Mouse (Mus musculus) forebrain, embryonic 11.5 days (tissue): ENCODE measurements around the gene Cpsf6. TPM values are rescaled to one million over a fixed set of nuclear protein-coding genes. Genes with fewer than 3 reads are reported as not detected.

ENCODE experiments used
- ATAC-seq: fragments of 200-750 bp; cut with Nextera tagmentation; replicated peaks from 2 replicates; pipeline ENCODE4 v1.8.0; 2017; ENCODE audit warnings: moderate TSS enrichment; ENCODE audit not compliant: low FRiP score
- DNase-seq: peaks from one replicate; pipeline ENCODE4 v3.0.0-alpha.2; 2017; ENCODE audit warnings: low spot score
- H3K27ac ChIP-seq: fragments of 300-500 bp; sonication (generic); 2 replicates; pipeline ENCODE4 v1.5.1; 2014; ENCODE audit warnings: low read depth, low read length
- H3K27me3 ChIP-seq: fragments of 300-500 bp; sonication (generic); 2 replicates; pipeline ENCODE4 v1.6.1; 2014; ENCODE audit warnings: mild to moderate bottlenecking, low read length, mixed read lengths; ENCODE audit not compliant: control insufficient read depth, insufficient read depth
- H3K36me3 ChIP-seq: fragments of 300-500 bp; sonication (generic); 2 replicates; pipeline ENCODE4 v1.6.1; 2014; ENCODE audit warnings: mild to moderate bottlenecking, low read length, moderate library complexity, mixed read lengths; ENCODE audit not compliant: control insufficient read depth, insufficient read depth
- H3K4me1 ChIP-seq: fragments of 300-500 bp; sonication (generic); replicated peaks from 2 replicates; pipeline ENCODE4 v1.6.1; 2014; ENCODE audit warnings: low read length, mixed read lengths; ENCODE audit not compliant: control insufficient read depth, insufficient read depth
- H3K4me2 ChIP-seq: fragments of 300-500 bp; sonication (generic); 2 replicates; pipeline ENCODE4 v1.6.1; 2014; ENCODE audit warnings: low read depth, mild to moderate bottlenecking, low read length, moderate library complexity, mixed read lengths; ENCODE audit not compliant: severe bottlenecking
- H3K4me3 ChIP-seq: fragments of 300-500 bp; sonication (generic); 2 replicates; pipeline ENCODE4 v1.5.1; 2014; ENCODE audit warnings: low read depth, low read length
- H3K9ac ChIP-seq: fragments of 300-500 bp; sonication (generic); 2 replicates; pipeline ENCODE4 v1.6.1; 2014; ENCODE audit warnings: low read length
- H3K9me3 ChIP-seq: fragments of 300-500 bp; sonication (generic); 2 replicates; pipeline ENCODE4 v1.6.1; 2016; ENCODE audit warnings: low read length, mixed read lengths; ENCODE audit not compliant: control insufficient read depth
- WGBS: fragments of 180-500 bp; shearing (Covaris S2); extraction: QIAGEN DNeasy Blood & Tissue Kit; methylation state at CpG from one replicate; pipeline ENCODE4 v1.1.7; 2014; 5-methylcytosine and 5-hydroxymethylcytosine counted together
- polyA plus RNA-seq: library from polyadenylated mRNA; unstranded; fragments of >200 nt; fragmentation: Nextera tagmentation; extraction: Ambion mirVana; gene quantifications from 2 replicates; pipeline ENCODE4 v1.2.1, GENCODE M21; 2014

Cpsf6 gene
- polyA plus RNA-seq, 1 experiment from 2014 or later = 282 TPM

- 93% methylated on average over 4 of the region's 4 CpGs for WGBS
- no peaks in the 10 kb centered on the region for H3K9me3 ChIP-seq
Measured at GRCm38 (mm10) chr10:117385431-117385830, 5.6 kb upstream of the Cpsf6 start.

GRCm38 (mm10) chr10:117385086-117385430 is 5.2 kb upstream of the Cpsf6 start:
- ATAC-seq (no peak), DNase-seq (no peak)
- no peaks in the 10 kb centered on the region for H3K4me1 ChIP-seq
- 84% methylated on average over 2 of the region's 2 CpGs for WGBS
- H3K27me3 ChIP-seq = no peaks in the 10 kb centered on the region
- H3K4me2 ChIP-seq = no peak overlapping the region
- H3K4me3 ChIP-seq = no peak overlapping the region
- no peaks in the 10 kb centered on the region for H3K9me3 ChIP-seq
- no peaks in the 10 kb centered on the region for H3K36me3 ChIP-seq
- no peak overlapping the region for H3K27ac ChIP-seq
- no peak overlapping the region for H3K9ac ChIP-seq

More at GRCm38 (mm10) chr10:117385431-117385830, 5.6 kb upstream of the Cpsf6 start:
- H3K9ac ChIP-seq = no peak overlapping the region
- no peaks in the 10 kb centered on the region for H3K27me3 ChIP-seq
- H3K36me3 ChIP-seq = no peaks in the 10 kb centered on the region
- no peaks in the 10 kb centered on the region for H3K4me1 ChIP-seq
- ATAC-seq (no peak), DNase-seq (no peak)
- no peak overlapping the region for H3K4me2 ChIP-seq
- no peak overlapping the region for H3K4me3 ChIP-seq
- no peak overlapping the region for H3K27ac ChIP-seq

- no peak overlapping the region for H3K27ac ChIP-seq
- WGBS = 87% methylated on average over 4 of the region's 4 CpGs
- H3K9me3 ChIP-seq = no peaks in the 10 kb centered on the region
- ATAC-seq (no peak), DNase-seq (no peak)
- H3K9ac ChIP-seq = no peak overlapping the region
- H3K4me3 ChIP-seq = no peak overlapping the region
- no peak overlapping the region for H3K4me2 ChIP-seq
- H3K36me3 ChIP-seq = no peaks in the 10 kb centered on the region
- no peaks in the 10 kb centered on the region for H3K4me1 ChIP-seq
- no peaks in the 10 kb centered on the region for H3K27me3 ChIP-seq
Measured at GRCm38 (mm10) chr10:117384386-117385085, 4.7 kb upstream of the Cpsf6 start.

GRCm38 (mm10) chr10:117383941-117384340 is 4.1 kb upstream of the Cpsf6 start:
- Histone ChIP-seq H3K4me3 (no peak overlapping the region), H3K4me1 (no peaks in the 10 kb centered on the region), H3K36me3 (no peaks in the 10 kb centered on the region), H3K27ac (no peak overlapping the region), H3K27me3 (no peaks in the 10 kb centered on the region), H3K9ac (no peak overlapping the region), H3K4me2 (no peak overlapping the region), H3K9me3 (no peaks in the 10 kb centered on the region)
- DNase-seq = no peak
- WGBS = 76% methylated on average over 6 of the region's 6 CpGs
- ATAC-seq = no peak

- no peaks in the 10 kb centered on the region for H3K27me3 ChIP-seq
- no peaks in the 10 kb centered on the region for H3K9me3 ChIP-seq
- DNase-seq = no peak
- H3K4me2 ChIP-seq = no peak overlapping the region
- ATAC-seq = no peak
- no peaks in the 10 kb centered on the region for H3K4me1 ChIP-seq
- H3K27ac ChIP-seq = no peak overlapping the region
- no peak overlapping the region for H3K4me3 ChIP-seq
- no peak overlapping the region for H3K9ac ChIP-seq
- 75% methylated on average over 8 of the region's 8 CpGs for WGBS
- H3K36me3 ChIP-seq = no peaks in the 10 kb centered on the region
Measured at GRCm38 (mm10) chr10:117382996-117383550, 3.3 kb upstream of the Cpsf6 start.

GRCm38 (mm10) chr10:117382146-117382545 is 2.3 kb upstream of the Cpsf6 start:
- no peaks in the 10 kb centered on the region for H3K36me3 ChIP-seq
- H3K9me3 ChIP-seq = no peaks in the 10 kb centered on the region
- ATAC-seq (no peak), DNase-seq (no peak)
- H3K27me3 ChIP-seq = no peaks in the 10 kb centered on the region
- no peak overlapping the region for H3K4me2 ChIP-seq
- H3K27ac ChIP-seq = no peak overlapping the region
- H3K9ac ChIP-seq = no peak overlapping the region
- WGBS = 79% methylated on average over 2 of the region's 2 CpGs
- H3K4me3 ChIP-seq = no peak overlapping the region
- no peaks in the 10 kb centered on the region for H3K4me1 ChIP-seq

GRCm38 (mm10) chr10:117380721-117381570 is 1.1 kb upstream of the Cpsf6 start:
- Histone ChIP-seq H3K36me3 (no peaks in the 10 kb centered on the region), H3K27ac (no peak overlapping the region), H3K9ac (no peak overlapping the region), H3K27me3 (no peaks in the 10 kb centered on the region), H3K4me1 (no peaks in the 10 kb centered on the region), H3K9me3 (no peaks in the 10 kb centered on the region), H3K4me3 (no peak overlapping the region), H3K4me2 (no peak overlapping the region)
- DNase-seq = no peak
- no peak for ATAC-seq
- WGBS = 95% methylated on average over 4 of the region's 4 CpGs

GRCm38 (mm10) chr10:117379441-117379840 is 374 bp downstream of the Cpsf6 start:
- no peak overlapping the region for H3K4me2 ChIP-seq
- H3K9me3 ChIP-seq = no peaks in the 10 kb centered on the region
- no peaks in the 10 kb centered on the region for H3K36me3 ChIP-seq
- no peak overlapping the region for H3K4me3 ChIP-seq
- 89% methylated on average over 2 of the region's 2 CpGs for WGBS
- H3K27ac ChIP-seq = no peak overlapping the region
- ATAC-seq = no peak
- DNase-seq = no peak
- no peaks in the 10 kb centered on the region for H3K4me1 ChIP-seq
- no peaks in the 10 kb centered on the region for H3K27me3 ChIP-seq
- H3K9ac ChIP-seq = no peak overlapping the region
